Mouse (Mus musculus): ENCODE measurements around the gene Mettl8. TPM values are rescaled to one million over a fixed set of nuclear protein-coding genes. Genes with fewer than 3 reads are reported as not detected.

The Mettl8 gene
- polyA plus RNA-seq (2012; rRNA removed; ENCODE audit: low replicate concordance): 3.1 and 7.2 TPM in 2 replicates

DNA sequence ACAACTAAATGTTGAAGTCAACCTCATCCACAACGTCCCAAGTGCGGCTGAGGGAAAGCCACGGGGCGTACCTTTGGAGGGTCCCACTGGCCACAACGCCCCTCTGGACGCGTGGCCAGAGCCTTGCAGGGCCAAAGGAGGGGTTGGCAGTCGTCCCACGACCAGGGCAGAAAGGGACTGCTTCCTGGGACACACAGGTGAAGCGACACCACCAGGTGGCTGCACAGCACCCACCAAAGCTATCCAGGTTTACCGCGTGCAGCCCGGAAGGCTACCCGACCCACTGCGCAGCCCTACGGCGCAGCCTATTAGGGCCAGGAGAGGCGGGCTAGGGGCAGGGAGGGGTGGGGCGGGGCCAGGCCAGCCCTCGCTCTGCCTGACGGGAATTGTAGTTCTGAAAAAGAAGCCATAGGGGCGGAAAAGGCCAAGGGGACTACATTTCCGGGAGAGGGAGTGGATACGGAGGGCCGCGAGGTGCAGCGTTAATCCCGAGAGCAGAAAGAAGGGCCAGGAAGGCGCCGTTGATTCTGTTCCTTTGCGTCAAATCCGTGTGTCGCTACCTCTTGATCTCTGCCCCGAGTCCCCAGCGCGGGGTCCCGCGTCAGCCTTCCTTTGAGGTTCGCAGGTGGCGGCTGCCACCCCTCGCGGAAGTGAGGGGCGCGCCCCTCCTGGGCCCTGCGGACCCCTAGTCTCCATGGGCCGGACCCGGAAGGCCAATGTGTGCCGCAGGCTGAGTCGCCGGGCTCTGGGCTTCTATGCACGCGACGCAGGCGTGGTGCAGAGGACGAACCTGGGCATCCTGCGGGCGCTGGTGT, at the start of gene Mettl8, which contains the start of gene Dcaf17:
Gene Mettl8, minus strand, starts transcription at position 284 of the 815 bp plus-strand sequence.
Gene Dcaf17, plus strand, starts transcription at position 29 of the 815 bp plus-strand sequence.

Other genes with a start within 250 kb of the Mettl8 start
- 9.1 and 14.3 TPM in 2 replicates for gene Tlk1, start 229.9 kb downstream of the Mettl8 start, polyA plus RNA-seq (2012; rRNA removed; ENCODE audit: low replicate concordance)
- 4.2 and 6.5 TPM in 2 replicates for gene Dcaf17, start 255 bp downstream of the Mettl8 start, polyA plus RNA-seq (2012; rRNA removed; ENCODE audit: low replicate concordance)
- 1.1 and 6.4 TPM in 2 replicates for gene Cybrd1, start 62.3 kb upstream of the Mettl8 start, polyA plus RNA-seq (2012; rRNA removed; ENCODE audit: low replicate concordance)
- 25.1 and 31.5 TPM in 2 replicates for gene Dync1i2, start 156.1 kb upstream of the Mettl8 start, polyA plus RNA-seq (2012; rRNA removed; ENCODE audit: low replicate concordance)

Data from subcutaneous adipose tissue, adult 2 months (tissue).